Mouse (Mus musculus): ENCODE data around the gene Prdx3. TPM values are rescaled to one million over a fixed set of nuclear protein-coding genes. Genes with fewer than 3 reads are reported as not detected.

Gene Prdx3
- polyA plus RNA-seq (2015; fragmentation: Nextera tagmentation; extraction: Ambion mirVana) = 227 and 262 TPM in 2 replicates

GRCm38 (mm10) chr19:60874064-60874694 is at the start of gene Prdx3:
Prdx3 (minus strand) TSS chr19:60874556.

GRCm38 (mm10) chr19:60889714-60890315 is 15.5 kb upstream of the Prdx3 start, which contains the start of gene Grk5:
Grk5 (plus strand) TSS chr19:60889749.

GRCm38 (mm10) chr19:60860868-60861700 is 13.3 kb downstream of the Prdx3 start, which contains the start of gene Sfxn4:
Sfxn4 (minus strand) TSS chr19:60861479.

Other genes starting within 250 kb of the Prdx3 start
- 1.5 TPM in 2 replicates for gene Nanos1, start 118.6 kb downstream of the Prdx3 start, polyA plus RNA-seq (2015; fragmentation: Nextera tagmentation; extraction: Ambion mirVana)
- gene Eif3a, start 83.9 kb downstream of the Prdx3 start, polyA plus RNA-seq (2015; fragmentation: Nextera tagmentation; extraction: Ambion mirVana) = 94.6 and 101 TPM in 2 replicates
- 21.0 and 23.1 TPM in 2 replicates for gene Fam45a, start 63.0 kb downstream of the Prdx3 start, polyA plus RNA-seq (2015; fragmentation: Nextera tagmentation; extraction: Ambion mirVana)
- 1.7 and 2.8 TPM in 2 replicates for gene Sfxn4, start 13.1 kb downstream of the Prdx3 start, polyA plus RNA-seq (2015; fragmentation: Nextera tagmentation; extraction: Ambion mirVana)
- 2.9 and 3.4 TPM in 2 replicates for gene Grk5, start 15.2 kb upstream of the Prdx3 start, polyA plus RNA-seq (2015; fragmentation: Nextera tagmentation; extraction: Ambion mirVana)

All from spleen, postnatal 0 days (tissue).